Mouse (Mus musculus) embryonic facial prominence, embryonic 10.5 days (tissue): ENCODE data around the gene Ctla2a. TPM values are rescaled to one million over a fixed set of nuclear protein-coding genes. Genes with fewer than 3 reads are reported as not detected.

Experiments used
- polyA plus RNA-seq: library from polyadenylated mRNA; unstranded; fragments of >200 nt; fragmentation: Nextera tagmentation; extraction: Ambion mirVana; gene quantifications from 2 replicates; pipeline ENCODE4 v1.2.1, GENCODE M21; 2016

Gene Ctla2a
- polyA plus RNA-seq, 1 experiment from 2014 or later: 9.3 TPM

Other genes with a start within 250 kb of the Ctla2a start
- gene BC051665, start 150.3 kb downstream of the Ctla2a start, polyA plus RNA-seq: not detected in 2 replicates
- gene Ctsll3, start 133.8 kb downstream of the Ctla2a start, polyA plus RNA-seq: not detected in 2 replicates
- 0.16 TPM in 1 of 2 replicates, not detected in the other for gene 4930486L24Rik, start 72.2 kb downstream of the Ctla2a start, polyA plus RNA-seq
- gene Gm49392, start 39.7 kb downstream of the Ctla2a start, polyA plus RNA-seq: not detected in 2 replicates
- gene Ctla2b, start 39.2 kb downstream of the Ctla2a start, polyA plus RNA-seq: 0.80 and 1.7 TPM in 2 replicates
- not detected in 2 replicates for gene Tpbpb, start 31.7 kb downstream of the Ctla2a start, polyA plus RNA-seq
- not detected in 2 replicates for gene Gm49393, start 1.0 kb downstream of the Ctla2a start, polyA plus RNA-seq
- 0.69 and 1.0 TPM in 2 replicates for gene Gm49391, start 54 bp downstream of the Ctla2a start, polyA plus RNA-seq
- not detected in 2 replicates for gene Tpbpa, start 5.4 kb upstream of the Ctla2a start, polyA plus RNA-seq
- gene Ctsj, start 69.3 kb upstream of the Ctla2a start, polyA plus RNA-seq: not detected in 2 replicates
- gene Ctsq, start 104.0 kb upstream of the Ctla2a start, polyA plus RNA-seq: not detected in 2 replicates
- not detected in 2 replicates for gene Ctsr, start 227.6 kb upstream of the Ctla2a start, polyA plus RNA-seq